Mouse (Mus musculus) stomach, embryonic 14.5 days (tissue): Measurements from ENCODE around the gene Mrpl14. TPM values are rescaled to one million over a fixed set of nuclear protein-coding genes. Genes with fewer than 3 reads are reported as not detected.

Experiments
- ATAC-seq: fragments of 200-750 bp; cut with Nextera tagmentation; 2 replicates; pipeline ENCODE4 v1.8.0; 2017; ENCODE audit warnings: low read depth, moderate TSS enrichment; ENCODE audit not compliant: insufficient number of reproducible peaks, insufficient read depth, low FRiP score
- H3K27ac ChIP-seq: fragments of 300-500 bp; sonication (generic); 2 replicates; pipeline ENCODE4 v1.5.1; 2014; ENCODE audit warnings: mild to moderate bottlenecking, low read length, moderate library complexity, mixed read lengths
- H3K27me3 ChIP-seq: fragments of 300-500 bp; sonication (generic); 2 replicates; pipeline ENCODE4 v1.6.1; 2014; ENCODE audit warnings: low read length, control low read depth, mixed read lengths; ENCODE audit not compliant: control insufficient read depth, insufficient read depth
- H3K36me3 ChIP-seq: fragments of 300-500 bp; sonication (generic); 2 replicates; pipeline ENCODE4 v1.6.1; 2014; ENCODE audit warnings: mild to moderate bottlenecking, control low read depth, low read length, moderate library complexity, mixed read lengths; ENCODE audit not compliant: control insufficient read depth, insufficient read depth
- H3K4me1 ChIP-seq: fragments of 300-500 bp; sonication (generic); 2 replicates; pipeline ENCODE4 v1.6.1; 2014; ENCODE audit warnings: low read length, control low read depth, mixed read lengths; ENCODE audit not compliant: control insufficient read depth, insufficient read depth
- H3K4me2 ChIP-seq: fragments of 300-500 bp; sonication (generic); replicated peaks from 2 replicates; pipeline ENCODE4 v1.6.1; 2014; ENCODE audit warnings: low read depth, low read length, control low read depth
- H3K4me3 ChIP-seq: fragments of 300-500 bp; sonication (generic); 2 replicates; pipeline ENCODE4 v1.5.1; 2014; ENCODE audit warnings: low read depth, low read length, control low read depth
- H3K9ac ChIP-seq: fragments of 300-500 bp; sonication (generic); replicated peaks from 2 replicates; pipeline ENCODE4 v1.6.1; 2014; ENCODE audit warnings: low read depth, mild to moderate bottlenecking, control low read depth, low read length, moderate library complexity, mixed read lengths
- H3K9me3 ChIP-seq: fragments of 300-500 bp; sonication (generic); 2 replicates; pipeline ENCODE4 v1.6.1; 2016; ENCODE audit warnings: low read depth, low read length, control low read depth; ENCODE audit not compliant: control insufficient read depth
- WGBS: fragments of 180-500 bp; shearing (Covaris S2); extraction: QIAGEN DNeasy Blood & Tissue Kit; methylation state at CpG from one replicate; pipeline ENCODE4 v1.1.7; 2014; 5-methylcytosine and 5-hydroxymethylcytosine counted together
- polyA plus RNA-seq: library from polyadenylated mRNA; unstranded; fragments of >200 nt; fragmentation: Nextera tagmentation; extraction: Ambion mirVana; gene quantifications from 2 replicates; pipeline ENCODE4 v1.2.1, GENCODE M21; 2014

Gene Mrpl14
- polyA plus RNA-seq, result 155 and 171 TPM in 2 replicates

GRCm38 (mm10) chr17:45686093-45686619 lies at the start of gene Mrpl14:
Mrpl14 (plus strand) TSS chr17:45686322.
- H3K27ac ChIP-seq, result peak within 1 kb of the TSS; percentile 88
- H3K4me2 ChIP-seq, result peak within 1 kb of the TSS; percentile 90
- H3K9ac ChIP-seq, result peak within 1 kb of the TSS; percentile 89
- H3K27me3 ChIP-seq, result no peaks in the 10 kb centered on the region
- WGBS, result under 1% methylated on average over 36 of the region's 50 CpGs
- peaks cover 18% of the 10 kb centered on the region for H3K4me1 ChIP-seq
- H3K36me3 ChIP-seq, result no peaks in the 10 kb centered on the region
- ATAC-seq, result peak; percentile 85
- H3K4me3 ChIP-seq, result peak within 1 kb of the TSS; percentile 95
- H3K9me3 ChIP-seq, result no peaks in the 10 kb centered on the region

- Histone ChIP-seq H3K36me3 (no peaks in the 10 kb centered on the region), H3K4me3 (no peak overlapping the region), H3K27me3 (no peaks in the 10 kb centered on the region), H3K27ac (no peak overlapping the region), H3K9ac (no peak overlapping the region), H3K4me2 (no peak overlapping the region), H3K9me3 (no peaks in the 10 kb centered on the region), H3K4me1 (no peaks in the 10 kb centered on the region)
- WGBS, result 69% methylated on average over 15 of the region's 16 CpGs
- ATAC-seq, result no peak
Measured at GRCm38 (mm10) chr17:45638596-45639295, 47.4 kb upstream of the Mrpl14 start.

GRCm38 (mm10) chr17:45641981-45642380 lies 44.1 kb upstream of the Mrpl14 start:
- Histone ChIP-seq H3K4me3 (no peak overlapping the region), H3K27me3 (no peaks in the 10 kb centered on the region), H3K9me3 (no peaks in the 10 kb centered on the region), H3K36me3 (no peaks in the 10 kb centered on the region), H3K27ac (no peak overlapping the region), H3K4me2 (no peak overlapping the region), H3K4me1 (no peaks in the 10 kb centered on the region), H3K9ac (no peak overlapping the region)
- WGBS, result 80% methylated on average over 8 of the region's 8 CpGs
- no peak for ATAC-seq

GRCm38 (mm10) chr17:45642701-45643100 lies 43.4 kb upstream of the Mrpl14 start:
- Histone ChIP-seq H3K4me1 (no peaks in the 10 kb centered on the region), H3K36me3 (no peaks in the 10 kb centered on the region), H3K9me3 (no peaks in the 10 kb centered on the region), H3K4me2 (no peak overlapping the region), H3K9ac (no peak overlapping the region), H3K27me3 (no peaks in the 10 kb centered on the region), H3K4me3 (no peak overlapping the region), H3K27ac (no peak overlapping the region)
- ATAC-seq, result no peak
- 23% methylated on average over 12 of the region's 12 CpGs for WGBS

- no peaks in the 10 kb centered on the region for H3K27me3 ChIP-seq
- H3K27ac ChIP-seq, result no peak overlapping the region
- no peaks in the 10 kb centered on the region for H3K4me1 ChIP-seq
- H3K9me3 ChIP-seq, result no peaks in the 10 kb centered on the region
- no peaks in the 10 kb centered on the region for H3K36me3 ChIP-seq
- H3K4me3 ChIP-seq, result no peak overlapping the region
- 92% methylated on average over 4 of the region's 4 CpGs for WGBS
- H3K4me2 ChIP-seq, result no peak overlapping the region
- ATAC-seq, result no peak
- no peak overlapping the region for H3K9ac ChIP-seq
Measured at GRCm38 (mm10) chr17:45644185-45644584, 41.9 kb upstream of the Mrpl14 start.

GRCm38 (mm10) chr17:45653233-45653632 lies 32.9 kb upstream of the Mrpl14 start:
- H3K9me3 ChIP-seq, result no peaks in the 10 kb centered on the region
- H3K9ac ChIP-seq, result no peak overlapping the region
- WGBS, result 65% methylated on average over 7 of the region's 7 CpGs
- H3K4me1 ChIP-seq, result no peaks in the 10 kb centered on the region
- H3K36me3 ChIP-seq, result no peaks in the 10 kb centered on the region
- no peaks in the 10 kb centered on the region for H3K27me3 ChIP-seq
- H3K4me3 ChIP-seq, result no peak overlapping the region
- H3K4me2 ChIP-seq, result no peak overlapping the region
- no peak overlapping the region for H3K27ac ChIP-seq
- no peak for ATAC-seq

GRCm38 (mm10) chr17:45655820-45656219 lies 30.3 kb upstream of the Mrpl14 start:
- WGBS, result 19% methylated on average over 6 of the region's 6 CpGs
- Histone ChIP-seq H3K4me3 (no peak overlapping the region), H3K9ac (no peak overlapping the region), H3K9me3 (no peaks in the 10 kb centered on the region), H3K36me3 (no peaks in the 10 kb centered on the region; the same call in 1 of the 2 replicates), H3K27ac (no peak overlapping the region), H3K4me1 (no peaks in the 10 kb centered on the region), H3K4me2 (no peak overlapping the region), H3K27me3 (no peaks in the 10 kb centered on the region)
- ATAC-seq, result no peak

- H3K9me3 ChIP-seq, result no peaks in the 10 kb centered on the region
- H3K9ac ChIP-seq, result no peak within 1 kb of the TSS
- 71% methylated on average over 4 of the region's 4 CpGs for WGBS
- H3K27ac ChIP-seq, result no peak within 1 kb of the TSS
- ATAC-seq, result no peak
- H3K36me3 ChIP-seq, result peaks cover 4% of the 10 kb centered on the region
- no peak within 1 kb of the TSS for H3K4me2 ChIP-seq
- no peaks in the 10 kb centered on the region for H3K4me1 ChIP-seq
- H3K4me3 ChIP-seq, result no peak within 1 kb of the TSS
- H3K27me3 ChIP-seq, result no peaks in the 10 kb centered on the region
Measured at GRCm38 (mm10) chr17:45659225-45659624, 26.9 kb upstream of the Mrpl14 start, which contains the start of gene Capn11. Capn11 (minus strand) TSS chr17:45659325.
